Mouse (Mus musculus) adrenal gland, postnatal 4 days (tissue): ENCODE measurements at regions not wholly inside any gene's neighbourhood (a gene's known extent, or its start where the extent isn't known, plus 50 kb on each side); places are given as distances from the start of the nearest gene placed in this dataset.
A peak's percentile ranks its signal among the peaks of the same experiment; 100 is the strongest.
"Not testable (repeated sequence)": the region's sequence is repeated elsewhere in the genome, so short reads cannot be mapped to it uniquely, and the experiment has no call there.

Experiments used
- DNase-seq, 2 experiments: peaks; one replicate each; pipeline ENCODE4 v3.0.0; 2021 to 2022; ENCODE audit warnings: low spot score in 2 of 2, mixed read lengths in 2 of 2

- DNase-seq = no peak
Measured at GRCm38 (mm10) chr19:54099292-54099691, 55.3 kb downstream of the Adra2a start.

GRCm38 (mm10) chr19:54099769-54100168 is 55.8 kb downstream of the Adra2a start:
- DNase-seq = no peak

GRCm38 (mm10) chr19:54106571-54106970 is 62.6 kb downstream of the Adra2a start:
- no peak for DNase-seq

- DNase-seq = no peak
Measured at GRCm38 (mm10) chr19:54107103-54107821, 63.3 kb downstream of the Adra2a start.

- no peak for DNase-seq
Measured at GRCm38 (mm10) chr19:54110080-54110479, 66.1 kb downstream of the Adra2a start.

- DNase-seq = no peak
Measured at GRCm38 (mm10) chr19:54112691-54113090, 68.7 kb downstream of the Adra2a start.

GRCm38 (mm10) chr19:54113421-54113820 is 69.5 kb downstream of the Adra2a start:
- DNase-seq = no peak

GRCm38 (mm10) chr19:54114588-54115317 is 70.8 kb downstream of the Adra2a start:
- peak in 1 of 2 experiments; percentile 12 for DNase-seq

GRCm38 (mm10) chr19:54115335-54115734 is 71.4 kb downstream of the Adra2a start:
- no peak for DNase-seq

- DNase-seq = no peak
Measured at GRCm38 (mm10) chr19:54116829-54117228, 72.9 kb downstream of the Adra2a start.

- DNase-seq = no peak
Measured at GRCm38 (mm10) chr19:54117676-54118075, 73.7 kb downstream of the Adra2a start.

- no peak for DNase-seq
Measured at GRCm38 (mm10) chr19:54123586-54123985, 79.6 kb downstream of the Adra2a start.

GRCm38 (mm10) chr19:54151766-54152165 is 107.8 kb downstream of the Adra2a start:
- not testable (repeated sequence) for DNase-seq

GRCm38 (mm10) chr19:54154400-54154799 is 110.4 kb downstream of the Adra2a start:
- DNase-seq = no peak

- DNase-seq = no peak
Measured at GRCm38 (mm10) chr19:54170361-54170760, 126.4 kb downstream of the Adra2a start.

GRCm38 (mm10) chr19:54174090-54175055 is 130.4 kb downstream of the Adra2a start:
- DNase-seq = no peak

GRCm38 (mm10) chr19:54175766-54176165 is 131.8 kb downstream of the Adra2a start:
- DNase-seq = no peak

- DNase-seq = no peak
Measured at GRCm38 (mm10) chr19:54177491-54177890, 133.5 kb downstream of the Adra2a start.

GRCm38 (mm10) chr19:54200407-54200806 is 156.5 kb downstream of the Adra2a start:
- DNase-seq = no peak

- no peak for DNase-seq
Measured at GRCm38 (mm10) chr19:54202456-54202855, 158.5 kb downstream of the Adra2a start.

- DNase-seq = no peak
Measured at GRCm38 (mm10) chr19:54206819-54207218, 162.9 kb downstream of the Adra2a start.
